Mouse (Mus musculus) limb, embryonic 14.5 days (tissue): ENCODE data around the gene Map4. TPM values are rescaled to one million over a fixed set of nuclear protein-coding genes. Genes with fewer than 3 reads are reported as not detected.

ENCODE experiments used
- ATAC-seq: fragments of 200-750 bp; cut with Nextera tagmentation; 2 replicates; pipeline ENCODE4 v1.8.0; 2017; ENCODE audit warnings: low read depth, moderate number of reproducible peaks, moderate TSS enrichment; ENCODE audit not compliant: low FRiP score
- DNase-seq: peaks from one replicate; pipeline ENCODE4 v3.0.0-alpha.2; 2015; ENCODE audit warnings: low spot score
- H3K27ac ChIP-seq: fragments of 300-500 bp; sonication (generic); replicated peaks from 2 replicates; pipeline ENCODE4 v1.5.1; 2014; ENCODE audit warnings: low read depth, mild to moderate bottlenecking, low read length, moderate library complexity, mixed read lengths
- H3K27me3 ChIP-seq: fragments of 300-500 bp; sonication (generic); 2 replicates; pipeline ENCODE4 v1.6.1; 2014; ENCODE audit warnings: low read length, mixed read lengths; ENCODE audit not compliant: control insufficient read depth, insufficient read depth
- H3K36me3 ChIP-seq: fragments of 300-500 bp; sonication (generic); 2 replicates; pipeline ENCODE4 v1.6.1; 2014; ENCODE audit warnings: mild to moderate bottlenecking, low read length, moderate library complexity, mixed read lengths; ENCODE audit not compliant: control insufficient read depth, insufficient read depth
- H3K4me1 ChIP-seq: fragments of 300-500 bp; sonication (generic); 2 replicates; pipeline ENCODE4 v1.6.1; 2014; ENCODE audit warnings: antibody characterized with exemption, low read length, mixed read lengths; ENCODE audit not compliant: control insufficient read depth, insufficient read depth
- H3K4me2 ChIP-seq: fragments of 300-500 bp; sonication (generic); replicated peaks from 2 replicates; pipeline ENCODE4 v1.6.1; 2014; ENCODE audit warnings: low read depth, mild to moderate bottlenecking, low read length, moderate library complexity; ENCODE audit not compliant: severe bottlenecking
- H3K4me3 ChIP-seq: fragments of 300-500 bp; sonication (generic); replicated peaks from 2 replicates; pipeline ENCODE4 v1.5.1; 2014; ENCODE audit warnings: low read length
- H3K9ac ChIP-seq: fragments of 300-500 bp; sonication (generic); 2 replicates; pipeline ENCODE4 v1.6.1; 2014; ENCODE audit warnings: mild to moderate bottlenecking, low read depth, low read length, moderate library complexity; ENCODE audit not compliant: severe bottlenecking
- H3K9me3 ChIP-seq: fragments of 300-500 bp; sonication (generic); 2 replicates; pipeline ENCODE4 v1.6.1; 2016; ENCODE audit warnings: low read length; ENCODE audit not compliant: control insufficient read depth
- POLR2A ChIP-seq: fragments of 200-500 bp; IDR thresholded peaks from 2 replicates; pipeline ENCODE4 v1.8.0; 2012; ENCODE audit warnings: inconsistent platforms, mild to moderate bottlenecking, moderate library complexity, borderline replicate concordance; ENCODE audit not compliant: insufficient read depth, insufficient read length; ENCODE audit errors: extremely low read depth
- WGBS: fragments of 180-500 bp; shearing (Covaris S2); extraction: QIAGEN DNeasy Blood & Tissue Kit; methylation state at CpG from one replicate; pipeline ENCODE4 v1.1.7; 2014; 5-methylcytosine and 5-hydroxymethylcytosine counted together
- polyA plus RNA-seq, 2 experiments: library from polyadenylated mRNA; depleted of rRNA in 1 of 2; stranded (reverse) in 1 of 2; unstranded in 1 of 2; fragments of >200 nt; fragmentation: Nextera tagmentation in 1 of 2; extraction: Ambion mirVana in 1 of 2; gene quantifications; 2 replicates each; pipeline versions ENCODE4 v1.2.1 to v1.2.3; 2012 to 2014

The Map4 gene
- polyA plus RNA-seq, 2 experiments: 76.6 to 161 TPM

GRCm38 (mm10) chr9:109932756-109933375 lies 1.6 kb downstream of the Map4 start:
- no peaks in the 10 kb centered on the region for H3K27me3 ChIP-seq
- H3K27ac ChIP-seq: peak overlapping the region; percentile 93
- 3% methylated on average over 12 of the region's 12 CpGs for WGBS
- peaks cover 9% of the 10 kb centered on the region for H3K4me1 ChIP-seq
- H3K4me2 ChIP-seq: peak overlapping the region; percentile 60
- no peak for TF ChIP-seq POLR2A
- H3K9ac ChIP-seq: peak overlapping the region; percentile 81
- H3K36me3 ChIP-seq: no peaks in the 10 kb centered on the region
- H3K4me3 ChIP-seq: peak overlapping the region; percentile 83
- H3K9me3 ChIP-seq: no peaks in the 10 kb centered on the region
- ATAC-seq: peak; percentile 2
- peak; percentile 62 for DNase-seq

GRCm38 (mm10) chr9:109939401-109939800 lies 8.1 kb downstream of the Map4 start:
- no peaks in the 10 kb centered on the region for H3K4me1 ChIP-seq
- H3K9me3 ChIP-seq: no peaks in the 10 kb centered on the region
- no peaks in the 10 kb centered on the region for H3K27me3 ChIP-seq
- WGBS: 96% methylated on average over 3 of the region's 3 CpGs
- no peaks in the 10 kb centered on the region for H3K36me3 ChIP-seq
- no peak for TF ChIP-seq POLR2A
- H3K4me2 ChIP-seq: no peak overlapping the region
- H3K4me3 ChIP-seq: no peak overlapping the region
- DNase-seq: no peak
- no peak for ATAC-seq
- no peak overlapping the region for H3K9ac ChIP-seq
- no peak overlapping the region for H3K27ac ChIP-seq

GRCm38 (mm10) chr9:109942796-109943195 lies 11.5 kb downstream of the Map4 start:
- Histone ChIP-seq H3K9me3 (no peaks in the 10 kb centered on the region), H3K27me3 (no peaks in the 10 kb centered on the region), H3K9ac (no peak overlapping the region), H3K4me1 (no peaks in the 10 kb centered on the region), H3K4me2 (no peak overlapping the region), H3K27ac (no peak overlapping the region), H3K4me3 (no peak overlapping the region), H3K36me3 (no peaks in the 10 kb centered on the region)
- no peak for TF ChIP-seq POLR2A
- WGBS: 72% methylated on average over 4 of the region's 4 CpGs
- DNase-seq (no peak), ATAC-seq (no peak)

GRCm38 (mm10) chr9:109944712-109945111 lies 13.5 kb downstream of the Map4 start:
- no peaks in the 10 kb centered on the region for H3K9me3 ChIP-seq
- DNase-seq: no peak
- no peak overlapping the region for H3K4me2 ChIP-seq
- H3K9ac ChIP-seq: no peak overlapping the region
- H3K36me3 ChIP-seq: no peaks in the 10 kb centered on the region
- no peak for ATAC-seq
- WGBS: 76% methylated on average over 2 of the region's 2 CpGs
- TF ChIP-seq POLR2A: no peak
- no peak overlapping the region for H3K27ac ChIP-seq
- no peak overlapping the region for H3K4me3 ChIP-seq
- no peaks in the 10 kb centered on the region for H3K4me1 ChIP-seq
- no peaks in the 10 kb centered on the region for H3K27me3 ChIP-seq

GRCm38 (mm10) chr9:109948546-109948945 lies 17.3 kb downstream of the Map4 start:
- Histone ChIP-seq H3K4me1 (no peaks in the 10 kb centered on the region), H3K36me3 (no peaks in the 10 kb centered on the region), H3K9ac (no peak overlapping the region), H3K4me3 (no peak overlapping the region), H3K27me3 (no peaks in the 10 kb centered on the region), H3K4me2 (no peak overlapping the region), H3K27ac (no peak overlapping the region), H3K9me3 (no peaks in the 10 kb centered on the region)
- no peak for ATAC-seq
- no peak for DNase-seq
- TF ChIP-seq POLR2A: no peak

GRCm38 (mm10) chr9:109949801-109950200 lies 18.5 kb downstream of the Map4 start:
- Histone ChIP-seq H3K36me3 (no peaks in the 10 kb centered on the region), H3K4me2 (no peak overlapping the region), H3K27ac (no peak overlapping the region), H3K27me3 (no peaks in the 10 kb centered on the region), H3K4me1 (no peaks in the 10 kb centered on the region), H3K9ac (no peak overlapping the region), H3K4me3 (no peak overlapping the region), H3K9me3 (no peaks in the 10 kb centered on the region)
- no peak for DNase-seq
- no peak for TF ChIP-seq POLR2A
- ATAC-seq: no peak
- WGBS: 83% methylated on average over 4 of the region's 4 CpGs
